29 mouse cellular contexts compared by ENCODE assay signal in the genomic region with DNA sequence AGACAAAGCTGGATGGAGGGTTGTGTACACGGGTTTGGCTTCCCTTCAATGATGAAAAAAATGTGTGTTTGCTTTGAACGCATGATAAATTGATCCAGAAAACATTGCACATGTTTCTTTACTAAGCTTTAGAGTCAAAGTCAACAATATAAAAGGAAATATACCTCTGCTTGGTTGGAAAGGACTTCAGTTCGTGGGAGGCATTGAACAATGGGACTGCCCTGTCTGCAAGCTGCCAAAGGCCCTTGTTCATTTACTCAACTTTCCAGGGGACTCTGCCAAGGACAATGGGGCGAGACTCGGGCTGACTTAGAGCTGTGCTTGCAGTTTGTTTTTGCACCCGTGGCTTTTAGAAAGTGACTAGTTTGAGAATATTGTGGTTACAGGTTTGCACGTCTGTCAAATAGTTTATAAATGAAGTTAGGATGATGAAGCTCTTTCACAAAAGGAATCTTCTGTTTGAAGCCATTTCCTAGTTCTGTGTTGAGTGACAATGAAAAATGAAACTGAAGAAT.
A peak's percentile ranks its signal among the peaks of the same experiment; 100 is the strongest.
DNase-seq lines count a peak whose midpoint lies in the region; ATAC-seq and TF ChIP-seq lines count a peak whose summit lies in the region.
"Had no signal": no experiment of that assay in that cellular context is flagged by ENCODE, and none has a peak within 500 bp of the region (broad histone marks: within the 10 kb centered on the region; RNA-seq: fewer than 3 reads in every experiment).

No protein-coding gene starts in this region.

- intact Hi-C loops in left cerebral cortex, postnatal 14 days (cut with DNase I) = no loop called here

- ATAC-seq in intestine, postnatal 0 days = no peak
- ATAC-seq: forebrain, embryonic 14.5 days; forebrain, postnatal 0 days; hindbrain, embryonic 16.5 days; intestine, embryonic 15.5 days had no signal

- H3K9ac ChIP-seq in intestine, postnatal 0 days (ENCODE audit: low read depth, low read length) = no peak overlapping the region
- H3K9ac ChIP-seq: embryonic facial prominence, embryonic 12.5 days; embryonic facial prominence, embryonic 15.5 days; forebrain, postnatal 0 days; heart, embryonic 12.5 days; heart, embryonic 15.5 days; hindbrain, embryonic 13.5 days; intestine, embryonic 15.5 days had no signal

- no peaks in the 10 kb centered on the region for H3K9me3 ChIP-seq in intestine, postnatal 0 days (ENCODE audit: control insufficient read depth)
- H3K9me3 ChIP-seq: embryonic facial prominence, embryonic 12.5 days; embryonic facial prominence, embryonic 15.5 days; forebrain, embryonic 10.5 days; G1E; heart, embryonic 12.5 days; heart, embryonic 15.5 days; hindbrain, embryonic 10.5 days; hindbrain, embryonic 13.5 days; intestine, embryonic 15.5 days had no signal

- H3K27me3 ChIP-seq in intestine, postnatal 0 days (replicated peaks; ENCODE audit: control insufficient read depth, insufficient read depth, low read length) = no peaks in the 10 kb centered on the region
- H3K27me3 ChIP-seq: CH12.LX; embryonic facial prominence, embryonic 12.5 days; embryonic facial prominence, embryonic 15.5 days; heart, embryonic 12.5 days; heart, embryonic 15.5 days; intestine, embryonic 15.5 days had no signal

- H3K36me3 ChIP-seq in intestine, postnatal 0 days (ENCODE audit: control insufficient read depth, insufficient read depth) = no peaks in the 10 kb centered on the region
- H3K36me3 ChIP-seq: embryonic facial prominence, embryonic 12.5 days; embryonic facial prominence, embryonic 15.5 days; forebrain, embryonic 10.5 days; G1E; heart, embryonic 12.5 days; heart, embryonic 15.5 days; hindbrain, embryonic 10.5 days; hindbrain, embryonic 13.5 days; intestine, embryonic 15.5 days had no signal

- DNase-seq in adrenal gland, postnatal 10 days = peak; percentile 24
- no peak for DNase-seq in adrenal gland, postnatal 25 days
- peak; percentile 26 for DNase-seq in lung, postnatal 36 days
- no peak for DNase-seq in lung, adult 2 months
- DNase-seq in gonadal fat pad, adult 2 months (ENCODE audit: low read depth) = peak; percentile 70
- no peak for DNase-seq in left cerebral cortex, postnatal 14 days (ENCODE audit: low spot score in 2 of 2)
- DNase-seq: B cell, adult 2 months; cerebellum, adult 11 months; cerebellum, adult 2 months; cerebellum, adult 9-11 months; cerebellum, postnatal 25 days; forebrain, postnatal 0 days; gastrocnemius, adult 2 months; gastrocnemius, postnatal 14 days; heart, postnatal 10 days; heart, postnatal 36 days had no signal

- no peak overlapping the region for H3K27ac ChIP-seq in intestine, postnatal 0 days (ENCODE audit: low read depth, low read length)
- H3K27ac ChIP-seq: embryonic facial prominence, embryonic 12.5 days; embryonic facial prominence, embryonic 15.5 days; forebrain, embryonic 10.5 days; gastrocnemius, adult 2 months; heart, embryonic 15.5 days; hindbrain, embryonic 10.5 days; hindbrain, embryonic 13.5 days; intestine, embryonic 15.5 days had no signal

- no peak for TF ChIP-seq CTCF in lung, adult 2 months (IDR thresholded peaks at IDR 0.05; ENCODE audit: insufficient read depth, low read length)
- TF ChIP-seq CTCF in intestine, postnatal 0 days (IDR thresholded peaks at IDR 0.05; ENCODE audit: low read depth) = no peak

- no peak for TF ChIP-seq POLR2A in lung, adult 2 months (IDR thresholded peaks at IDR 0.05; ENCODE audit: borderline replicate concordance, extremely low read depth, low read depth, low read length)

- H3K4me1 ChIP-seq in lung, adult 2 months (ENCODE audit: control insufficient read depth, insufficient read depth, low read length) = no peaks in the 10 kb centered on the region
- no peaks in the 10 kb centered on the region for H3K4me1 ChIP-seq in intestine, postnatal 0 days (replicated peaks; ENCODE audit: control insufficient read depth, insufficient read depth, low read length)

- WGBS in lung, adult 2 months = 35% methylated on average over 7 of the region's 7 CpGs
- WGBS in intestine, postnatal 0 days = 59% methylated on average over 7 of the region's 7 CpGs

- H3K4me3 ChIP-seq in lung, adult 2 months (replicated peaks; ENCODE audit: extremely low read depth, low read depth, low read length) = no peak overlapping the region
- no peak overlapping the region for H3K4me3 ChIP-seq in intestine, postnatal 0 days (ENCODE audit: low read depth, low read length)
- H3K4me3 ChIP-seq: embryonic facial prominence, embryonic 12.5 days; embryonic facial prominence, embryonic 15.5 days; forebrain, embryonic 10.5 days; gastrocnemius, adult 2 months; heart, embryonic 12.5 days; heart, embryonic 15.5 days; hindbrain, embryonic 10.5 days; hindbrain, embryonic 13.5 days; intestine, embryonic 15.5 days had no signal

- H3K4me2 ChIP-seq in intestine, postnatal 0 days (replicated peaks; ENCODE audit: low read depth) = no peak overlapping the region
- H3K4me2 ChIP-seq: embryonic facial prominence, embryonic 12.5 days; embryonic facial prominence, embryonic 15.5 days; heart, embryonic 12.5 days; heart, embryonic 15.5 days; hindbrain, embryonic 13.5 days; intestine, embryonic 15.5 days had no signal

Comparison
In these comparisons a context has a peak if more than half of its experiments do, and no peak if none do; other contexts are left out.
1. DNase-seq: peak in adrenal gland, postnatal 10 days (single experiment), lung, postnatal 36 days (single experiment) and gonadal fat pad, adult 2 months (single experiment); none in adrenal gland, postnatal 25 days (single experiment), lung, adult 2 months (single experiment) and left cerebral cortex, postnatal 14 days (0 of 2).